Mouse (Mus musculus) liver, postnatal 0 days (tissue): Measurements from ENCODE around the gene Six5.
A peak's percentile ranks its signal among the peaks of the same experiment; 100 is the strongest.

ENCODE experiments used
- CTCF ChIP-seq: sonication (generic); IDR thresholded peaks from 2 replicates; pipeline ENCODE4 v1.5.1; 2016; ENCODE audit warnings: antibody characterized with exemption, low read depth
- EP300 ChIP-seq: IDR thresholded peaks from 2 replicates; pipeline ENCODE4 v1.6.1; 2016; ENCODE audit warnings: antibody characterized with exemption, low read depth, mild to moderate bottlenecking

GRCm38 (mm10) chr7:19074494-19074893 lies 19.9 kb upstream of the Six5 start:
- TF ChIP-seq EP300, result no peak
- TF ChIP-seq CTCF, result peak; percentile 43
